Mouse (Mus musculus) gastrocnemius, postnatal 36 days (tissue): ENCODE measurements around the gene Pbxip1. TPM values are rescaled to one million over a fixed set of nuclear protein-coding genes. Genes with fewer than 3 reads are reported as not detected.
"Not testable (repeated sequence)": the region's sequence is repeated elsewhere in the genome, so short reads cannot be mapped to it uniquely, and the experiment has no call there.

Source experiments
- DNase-seq, 2 experiments: peaks; one replicate each; pipeline ENCODE4 v3.0.0; 2022
- intact Hi-C: fragments of 180-260 bp; cut with DNase I; formaldehyde crosslinking; loops from one replicate; pipeline ENCODE4 v1.15.1; 2025
- total RNA-seq, 2 experiments: library from RNA; stranded (reverse); gene quantifications; 2 replicates each; pipeline ENCODE4 v1.2.3; 2021

Pbxip1 gene
- total RNA-seq, 2 experiments from 2014 or later: 190 to 193 TPM

DNA sequence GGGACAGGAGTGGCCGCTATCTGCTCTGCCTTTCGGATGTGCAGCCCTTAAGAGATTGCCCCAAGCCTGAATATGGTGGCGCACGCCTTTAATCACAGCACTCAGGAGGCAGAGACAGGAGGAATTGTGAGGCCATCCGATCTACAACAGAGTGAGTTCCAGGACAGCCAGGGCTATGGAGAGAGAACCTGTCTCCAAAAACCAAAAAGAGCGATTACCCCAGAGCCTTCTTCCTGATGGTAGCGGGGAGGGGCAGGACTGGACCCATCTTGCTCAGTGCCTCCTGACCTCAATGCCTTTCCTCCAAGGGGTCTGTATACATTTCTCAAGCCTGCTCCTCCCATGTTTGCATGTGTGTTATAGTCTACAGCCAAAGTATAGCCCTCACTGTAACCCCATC is 7.5 kb upstream of the Pbxip1 start:
- intact Hi-C loops, DNase-seq: not testable (repeated sequence)

DNA sequence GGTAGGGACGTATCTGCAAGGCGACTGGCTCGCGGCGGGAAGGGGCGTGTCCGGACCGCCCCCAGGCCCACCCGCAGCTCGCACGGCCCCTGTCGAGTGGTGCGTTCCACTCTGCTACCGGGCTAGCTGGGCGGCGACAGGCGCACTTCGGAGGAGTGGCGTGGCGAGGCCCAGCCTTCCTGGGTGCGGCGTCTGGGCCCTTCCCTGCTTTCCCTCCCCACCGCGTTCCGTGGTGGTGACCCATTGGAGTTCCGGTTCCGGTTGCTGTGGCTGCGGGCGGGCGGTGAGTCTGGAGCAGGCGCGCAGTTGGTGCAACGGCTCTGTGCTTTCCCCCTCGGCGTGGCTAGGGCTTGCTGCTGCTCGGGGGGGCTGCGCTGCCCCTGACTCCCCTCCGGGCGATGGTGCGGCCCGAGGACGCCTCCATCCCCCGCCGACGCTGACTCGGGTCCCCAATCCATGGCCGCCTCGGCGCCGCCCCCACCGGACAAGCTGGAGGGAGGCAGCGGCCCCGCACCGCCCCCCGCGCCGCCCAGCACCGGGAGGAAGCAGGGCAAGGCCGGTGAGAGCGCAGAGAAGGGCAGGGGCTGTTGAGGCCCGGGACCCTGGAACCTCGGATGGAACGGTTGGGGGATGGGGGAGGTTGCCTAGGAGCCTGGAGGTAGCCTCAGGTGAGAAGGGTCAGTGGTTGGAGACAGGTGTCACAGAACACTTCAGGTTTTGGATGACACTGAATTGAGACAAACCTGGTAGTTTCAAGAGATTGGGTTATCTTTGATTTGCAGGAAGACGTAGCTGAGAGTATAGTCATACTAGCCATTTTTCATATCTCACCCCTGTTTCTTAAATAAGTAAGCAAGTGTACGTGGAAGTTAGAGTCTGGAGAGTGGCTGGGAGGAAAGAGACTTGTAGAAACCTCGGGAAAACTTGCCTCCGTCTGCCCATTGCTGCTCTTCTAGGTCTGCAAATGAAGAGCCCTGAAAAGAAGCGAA is 6.0 kb upstream of the Pbxip1 start, which contains the start of gene Pygo2:
Pygo2 (plus strand) TSS at position 44 of the 989 bp plus-strand sequence.
- DNase-seq: peak; percentile 88 to 96
- intact Hi-C loops: no loop called here

DNA sequence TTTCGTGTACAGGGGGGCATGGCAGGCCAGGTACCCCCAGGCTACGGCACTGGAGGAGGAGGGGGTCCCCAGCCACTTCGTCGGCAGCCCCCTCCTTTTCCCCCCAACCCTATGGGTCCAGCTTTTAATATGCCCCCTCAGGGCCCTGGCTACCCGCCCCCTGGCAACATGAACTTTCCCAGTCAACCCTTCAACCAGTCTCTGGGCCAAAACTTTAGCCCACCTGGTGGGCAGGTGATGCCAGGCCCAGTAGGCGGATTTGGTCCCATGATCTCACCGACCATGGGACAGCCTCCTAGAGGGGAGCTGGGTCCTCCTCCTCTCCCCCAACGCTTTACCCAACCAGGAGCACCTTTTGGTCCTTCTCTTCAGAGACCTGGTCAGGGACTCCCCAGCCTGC is 3.9 kb upstream of the Pbxip1 start:
- intact Hi-C loops: no loop called here
- DNase-seq: no peak

DNA sequence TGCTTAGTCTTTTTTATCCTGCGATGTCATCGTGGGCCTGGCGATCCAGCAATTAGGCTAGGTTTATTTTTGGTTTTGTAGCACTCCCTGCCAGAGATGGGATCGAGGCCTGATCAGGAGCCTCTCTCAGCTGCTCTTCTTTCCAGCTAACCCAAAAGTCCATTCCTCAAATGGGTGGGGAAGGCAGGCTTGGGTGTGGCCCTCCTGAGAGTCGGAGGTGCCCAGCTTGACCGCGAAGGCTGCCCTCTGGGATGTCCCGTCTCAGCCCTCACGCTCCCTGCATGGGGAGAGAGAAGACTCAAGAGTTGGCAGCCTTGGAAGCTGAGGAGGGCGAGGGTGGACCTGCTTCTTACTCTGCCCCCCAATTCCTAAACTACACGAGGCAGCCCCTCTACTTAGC is 2.0 kb upstream of the Pbxip1 start:
- DNase-seq: no peak
- intact Hi-C loops: no loop called here

DNA sequence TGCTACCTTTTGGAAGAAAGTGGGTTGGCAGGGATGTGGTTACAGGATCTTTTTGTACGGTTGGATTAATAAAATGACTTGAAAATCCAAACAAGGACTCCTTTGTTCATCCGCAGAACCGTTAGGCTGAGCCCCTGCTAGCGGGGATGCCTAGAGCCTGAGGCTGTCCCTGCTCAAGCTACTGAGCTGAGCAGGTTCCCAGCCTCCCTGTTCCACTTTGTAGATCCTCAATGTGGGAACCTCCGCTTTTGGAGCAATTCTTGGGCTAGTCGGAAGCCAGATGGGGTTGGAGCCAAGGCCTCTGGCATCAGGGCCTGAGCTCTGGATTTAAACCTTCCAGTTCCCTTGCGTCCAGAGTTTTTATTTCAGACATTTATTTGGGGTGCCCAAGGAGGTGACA is 1.5 kb upstream of the Pbxip1 start:
- intact Hi-C loops: loop anchor here (5.0 kb wide), 1 partner anchor 43 kb away; the partner anchor contains the start of gene Zbtb7b
- DNase-seq: no peak

DNA sequence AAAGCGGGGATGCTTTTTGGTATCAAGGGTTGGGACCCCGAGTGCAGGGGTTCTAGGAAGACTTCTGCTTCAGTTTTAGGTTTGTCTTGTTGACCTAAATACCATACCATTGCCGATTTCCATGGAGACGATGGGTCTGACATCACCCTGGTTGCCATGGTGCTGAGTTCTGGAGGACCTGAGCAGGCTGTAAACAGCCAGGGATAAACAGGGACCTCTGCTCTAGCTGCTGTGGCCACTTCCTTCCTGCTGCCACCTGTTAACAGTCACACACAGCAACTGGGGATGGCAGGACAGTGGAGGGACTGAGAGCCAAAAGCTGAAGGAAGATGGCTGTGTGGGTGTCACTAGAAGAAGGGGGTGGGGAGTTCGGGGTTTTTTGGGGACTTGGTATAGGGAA is 763 bp downstream of the Pbxip1 start:
- intact Hi-C loops: loop anchor here (5.0 kb wide), 1 partner anchor 45 kb away; the partner anchor contains the start of gene Zbtb7b
- no peak for DNase-seq

GRCm38 (mm10) chr3:89440691-89441090 is 4.2 kb downstream of the Pbxip1 start:
- intact Hi-C loops: no loop called here
- DNase-seq: peak; percentile 59 to 64

- intact Hi-C loops: no loop called here
- DNase-seq: peak in 1 of 2 experiments; percentile 46
Observed at GRCm38 (mm10) chr3:89448720-89449537, 12.4 kb downstream of the Pbxip1 start.

- DNase-seq: peak; percentile 63 to 64
- intact Hi-C loops: no loop called here
Observed at GRCm38 (mm10) chr3:89449541-89449940, 13.0 kb downstream of the Pbxip1 start.

- intact Hi-C loops: no loop called here
- no peak for DNase-seq
Observed at GRCm38 (mm10) chr3:89451916-89452315, 15.4 kb downstream of the Pbxip1 start.

GRCm38 (mm10) chr3:89454401-89455177 is 18.1 kb downstream of the Pbxip1 start, which contains the start of gene Pmvk:
TSS of gene Pmvk (plus strand) at chr3:89454541.
- DNase-seq: no peak
- intact Hi-C loops: no loop called here

- peak in 1 of 2 experiments; percentile 5 for DNase-seq
- intact Hi-C loops: loop anchor here (2.0 kb wide), 1 partner anchor 29 kb away; no protein-coding TSS in a partner anchor
Observed at GRCm38 (mm10) chr3:89455786-89456285, 19.3 kb downstream of the Pbxip1 start.

- intact Hi-C loops: loop anchor here (2.0 kb wide), 1 partner anchor 28 kb away; no protein-coding TSS in a partner anchor
Observed at GRCm38 (mm10) chr3:89456726-89457665, 20.5 kb downstream of the Pbxip1 start.

GRCm38 (mm10) chr3:89458372-89458964 is 22.0 kb downstream of the Pbxip1 start:
- DNase-seq: no peak
- intact Hi-C loops: no loop called here

More at GRCm38 (mm10) chr3:89456726-89457665, 20.5 kb downstream of the Pbxip1 start:
- peak; percentile 49 to 56 for DNase-seq

DNA sequence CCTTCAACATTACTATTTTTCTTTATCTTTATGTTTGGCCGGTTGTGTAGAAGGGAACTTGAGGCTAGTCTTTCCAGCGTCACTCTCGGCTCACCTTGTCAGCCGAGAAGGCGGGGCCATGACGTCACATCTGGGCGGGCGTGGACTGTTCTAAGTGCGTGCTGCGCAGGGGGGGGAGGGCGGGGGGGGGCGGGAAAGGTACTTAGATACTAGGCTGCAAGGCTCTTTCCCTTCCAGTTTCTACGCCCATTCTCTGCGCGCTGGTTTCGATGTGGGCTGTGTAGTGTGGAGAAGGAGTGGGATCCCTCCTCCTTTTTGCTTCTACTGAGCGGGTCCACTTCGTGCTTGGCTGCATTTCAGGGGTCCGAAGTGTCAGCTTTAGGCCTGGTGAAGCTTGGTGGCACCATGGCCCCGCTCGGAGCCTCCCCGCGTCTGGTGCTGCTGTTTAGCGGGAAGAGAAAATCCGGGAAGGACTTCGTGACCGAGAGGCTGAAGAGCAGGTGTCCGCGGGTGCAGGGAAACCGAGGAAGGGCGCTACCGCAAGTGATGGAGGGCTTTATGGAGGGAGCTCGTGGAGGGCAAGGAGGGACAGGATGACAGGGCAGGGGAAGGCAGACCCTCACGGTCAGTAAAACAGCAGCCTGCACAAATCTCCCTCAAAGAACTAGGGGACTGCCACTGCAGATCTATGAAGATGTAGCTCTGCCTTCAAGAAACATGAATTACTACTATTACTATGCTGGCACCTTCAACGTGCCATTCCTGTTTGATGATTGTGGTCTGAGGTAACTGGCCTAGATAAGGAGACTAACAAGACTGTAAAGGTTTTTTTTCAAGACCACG is 22.7 kb downstream of the Pbxip1 start:
- intact Hi-C loops: no loop called here

GRCm38 (mm10) chr3:89468268-89468667 is 31.8 kb downstream of the Pbxip1 start:
- intact Hi-C loops: loop anchor here (5.0 kb wide), 1 partner anchor 146 kb away; the partner anchor contains the start of gene Efna3
- no peak for DNase-seq

More for the DNA sequence above, 22.7 kb downstream of the Pbxip1 start:
- peak; percentile 82 to 90 for DNase-seq

- intact Hi-C loops: no loop called here
- no peak for DNase-seq
Observed at GRCm38 (mm10) chr3:89472280-89472679, 35.8 kb downstream of the Pbxip1 start.
